ENCODE assay signal across 8 mouse cellular contexts in genomic region chr15:102247252-102248130, GRCm38 (mm10). TPM values are rescaled to one million over a fixed set of nuclear protein-coding genes. Genes with fewer than 3 reads are reported as not detected.
DNase-seq lines count a peak whose midpoint lies in the region; ATAC-seq lines count a peak whose summit lies in the region.

No protein-coding gene starts in this region.

- H3K9me3 ChIP-seq in hindbrain, embryonic 16.5 days (ENCODE audit: control insufficient read depth, low read length), result no peaks in the 10 kb centered on the region
- no peaks in the 10 kb centered on the region for H3K9me3 ChIP-seq in limb, embryonic 10.5 days (replicated peaks)
- no peaks in the 10 kb centered on the region for H3K9me3 ChIP-seq in midbrain, embryonic 10.5 days (replicated peaks)

- peaks cover 30% of the 10 kb centered on the region for H3K4me1 ChIP-seq in hindbrain, embryonic 16.5 days (ENCODE audit: control insufficient read depth, insufficient read depth, low read depth, low read length)
- peaks cover 95% of the 10 kb centered on the region for H3K4me1 ChIP-seq in limb, embryonic 10.5 days
- peaks cover 85% of the 10 kb centered on the region for H3K4me1 ChIP-seq in midbrain, embryonic 10.5 days

- H3K4me2 ChIP-seq in hindbrain, embryonic 16.5 days (ENCODE audit: low read length), result peak overlapping the region; percentile 100

- peaks cover 26% of the 10 kb centered on the region for H3K27me3 ChIP-seq in hindbrain, embryonic 16.5 days (replicated peaks; ENCODE audit: control insufficient read depth, insufficient read depth, low read length)
- H3K27me3 ChIP-seq in limb, embryonic 10.5 days (ENCODE audit: low read depth, poor library complexity, severe bottlenecking), result no peaks in the 10 kb centered on the region
- H3K27me3 ChIP-seq in midbrain, embryonic 10.5 days (ENCODE audit: low read depth, poor library complexity, severe bottlenecking), result peaks cover 100% of the 10 kb centered on the region

- peak overlapping the region; percentile 82 for H3K9ac ChIP-seq in hindbrain, embryonic 16.5 days (ENCODE audit: low read depth, low read length)

- H3K36me3 ChIP-seq in hindbrain, embryonic 16.5 days (ENCODE audit: control insufficient read depth, insufficient read depth, low read length), result no peaks in the 10 kb centered on the region
- H3K36me3 ChIP-seq in limb, embryonic 10.5 days, result peaks cover 41% of the 10 kb centered on the region
- no peaks in the 10 kb centered on the region for H3K36me3 ChIP-seq in midbrain, embryonic 10.5 days

- peak; percentile 37 to 54 for DNase-seq in spleen, adult 18-20 months
- no peak for DNase-seq in spleen, postnatal 14 days (ENCODE audit: low spot score in 2 of 2)
- DNase-seq in cerebellum, adult 9-10 months, result peak; percentile 67
- peak; percentile 79 for DNase-seq in gastrocnemius, postnatal 14 days
- DNase-seq in limb, embryonic 10.5 days (ENCODE audit: low spot score), result peak; percentile 84
- DNase-seq in midbrain, embryonic 10.5 days (ENCODE audit: low spot score), result peak; percentile 66
- peak; percentile 29 to 69 for DNase-seq in spleen, postnatal 4 days (ENCODE audit: low spot score in 2 of 2)

- intact Hi-C loops in gastrocnemius, postnatal 14 days (cut with DNase I; ENCODE audit: low total_unique reads), result no loop called here

- WGBS in hindbrain, embryonic 16.5 days, result under 1% methylated on average over 51 of the region's 65 CpGs
- under 1% methylated on average over 56 of the region's 65 CpGs for WGBS in limb, embryonic 10.5 days
- WGBS in midbrain, embryonic 10.5 days, result under 1% methylated on average over 59 of the region's 65 CpGs

- H3K4me3 ChIP-seq in hindbrain, embryonic 16.5 days (ENCODE audit: low read length), result peak overlapping the region; percentile 64
- peak overlapping the region; percentile 86 for H3K4me3 ChIP-seq in limb, embryonic 10.5 days
- peak overlapping the region; percentile 70 for H3K4me3 ChIP-seq in midbrain, embryonic 10.5 days

- peak overlapping the region; percentile 85 for H3K27ac ChIP-seq in hindbrain, embryonic 16.5 days (ENCODE audit: low read depth, low read length)
- H3K27ac ChIP-seq in limb, embryonic 10.5 days, result peak overlapping the region; percentile 95
- peak overlapping the region; percentile 75 for H3K27ac ChIP-seq in midbrain, embryonic 10.5 days (replicated peaks)

- ATAC-seq in hindbrain, embryonic 16.5 days, result peak; percentile 28

RNA-seq across cellular contexts. Expression of gene Rarg, which starts 9.8 kb away (rescaled TPM):
- total RNA-seq in gastrocnemius, postnatal 14 days (2021), result 10 to 100 TPM; 12.9 to 13.2 TPM
- 5.6 and 7.6 TPM in 2 replicates for polyA plus RNA-seq in hindbrain, embryonic 16.5 days (2015; fragmentation: Nextera tagmentation; extraction: Ambion mirVana)
- polyA plus RNA-seq in limb, embryonic 10.5 days (2016; fragmentation: Nextera tagmentation; extraction: Ambion mirVana), result 111 and 148 TPM in 2 replicates
- 14.3 and 16.2 TPM in 2 replicates for polyA plus RNA-seq in midbrain, embryonic 10.5 days (2016; fragmentation: Nextera tagmentation; extraction: Ambion mirVana)

RNA-seq across cellular contexts. Expression of gene Itgb7, which starts 15.7 kb away (rescaled TPM):
- 1 to 10 TPM; 1.0 to 1.1 TPM for total RNA-seq in gastrocnemius, postnatal 14 days (2021)
- 1.1 and 2.0 TPM in 2 replicates for polyA plus RNA-seq in hindbrain, embryonic 16.5 days (2015; fragmentation: Nextera tagmentation; extraction: Ambion mirVana)
- 1.2 and 1.5 TPM in 2 replicates for polyA plus RNA-seq in limb, embryonic 10.5 days (2016; fragmentation: Nextera tagmentation; extraction: Ambion mirVana)
- 0.31 and 0.56 TPM in 2 replicates for polyA plus RNA-seq in midbrain, embryonic 10.5 days (2016; fragmentation: Nextera tagmentation; extraction: Ambion mirVana)

RNA-seq across cellular contexts. Expression of gene Gm9918, which starts 22.9 kb away (rescaled TPM):
- total RNA-seq in gastrocnemius, postnatal 14 days (2021), result not detected
- 0.06 and 0.14 TPM in 2 replicates for polyA plus RNA-seq in hindbrain, embryonic 16.5 days (2015; fragmentation: Nextera tagmentation; extraction: Ambion mirVana)
- 1.1 and 1.4 TPM in 2 replicates for polyA plus RNA-seq in limb, embryonic 10.5 days (2016; fragmentation: Nextera tagmentation; extraction: Ambion mirVana)
- polyA plus RNA-seq in midbrain, embryonic 10.5 days (2016; fragmentation: Nextera tagmentation; extraction: Ambion mirVana), result 0.35 and 0.41 TPM in 2 replicates

RNA-seq across cellular contexts. Expression of gene Mfsd5, which starts 31.8 kb away (rescaled TPM):
- 10 to 100 TPM; 14.5 to 14.9 TPM for total RNA-seq in gastrocnemius, postnatal 14 days (2021)
- polyA plus RNA-seq in hindbrain, embryonic 16.5 days (2015; fragmentation: Nextera tagmentation; extraction: Ambion mirVana), result 65.9 and 67.6 TPM in 2 replicates
- 69.5 and 76.5 TPM in 2 replicates for polyA plus RNA-seq in limb, embryonic 10.5 days (2016; fragmentation: Nextera tagmentation; extraction: Ambion mirVana)
- 59.2 and 63.2 TPM in 2 replicates for polyA plus RNA-seq in midbrain, embryonic 10.5 days (2016; fragmentation: Nextera tagmentation; extraction: Ambion mirVana)

RNA-seq across cellular contexts. Expression of gene Csad, which starts 43.0 kb away (rescaled TPM):
- 10 to 100 TPM; 14.1 to 15.6 TPM for total RNA-seq in gastrocnemius, postnatal 14 days (2021)
- 35.5 and 43.3 TPM in 2 replicates for polyA plus RNA-seq in hindbrain, embryonic 16.5 days (2015; fragmentation: Nextera tagmentation; extraction: Ambion mirVana)
- 38.8 and 55.0 TPM in 2 replicates for polyA plus RNA-seq in limb, embryonic 10.5 days (2016; fragmentation: Nextera tagmentation; extraction: Ambion mirVana)
- 32.8 and 38.8 TPM in 2 replicates for polyA plus RNA-seq in midbrain, embryonic 10.5 days (2016; fragmentation: Nextera tagmentation; extraction: Ambion mirVana)

Comparison
In these comparisons a context has a peak if more than half of its experiments do, and no peak if none do; other contexts are left out.
1. DNase-seq: peak in spleen, adult 18-20 months (2 of 2), cerebellum, adult 9-10 months (single experiment), gastrocnemius, postnatal 14 days (single experiment), limb, embryonic 10.5 days (single experiment), midbrain, embryonic 10.5 days (single experiment) and spleen, postnatal 4 days (2 of 2); none in spleen, postnatal 14 days (0 of 2).
2. Peak in every context shown above with its lines, with median percentiles within 50 percentile points of each other: H3K27ac ChIP-seq and H3K4me3 ChIP-seq.